In the genomic region with DNA sequence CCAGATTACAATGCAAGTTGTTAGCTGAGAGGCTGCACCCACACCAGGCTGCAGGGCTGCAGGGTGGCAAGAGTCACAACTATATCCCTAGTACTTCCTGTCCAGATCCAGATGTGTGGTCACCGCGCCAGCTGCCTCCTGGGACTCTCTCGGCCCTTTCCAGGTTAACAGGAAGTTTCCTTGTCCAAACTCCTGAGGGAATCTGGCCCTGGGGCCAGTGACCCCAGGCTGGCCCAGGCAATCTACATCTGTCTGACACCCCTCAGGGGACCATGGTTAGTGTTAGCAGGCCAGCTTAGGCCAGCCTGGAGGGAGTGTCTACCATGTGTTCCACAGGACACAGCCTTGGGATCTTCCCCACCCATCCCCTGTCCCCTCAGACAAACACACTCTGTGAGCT, we compare ENCODE assay signal across 34 mouse cellular contexts.
"Had no signal": no experiment of that assay in that cellular context is flagged by ENCODE, and none has a peak within 500 bp of the region (broad histone marks: within the 10 kb centered on the region; RNA-seq: fewer than 3 reads in every experiment).

No protein-coding gene starts in this region.

- H3K27me3 ChIP-seq: heart, embryonic 12.5 days; heart, embryonic 13.5 days; heart, embryonic 15.5 days; hindbrain, embryonic 12.5 days; hindbrain, embryonic 13.5 days; hindbrain, embryonic 15.5 days; intestine, embryonic 15.5 days; kidney, embryonic 15.5 days had no signal

- ATAC-seq: hindbrain, embryonic 16.5 days; hindbrain, postnatal 0 days; inflammation-experienced regulatory T-cells, adult 6 months; intestine, embryonic 15.5 days; intestine, postnatal 0 days had no signal

- H3K4me2 ChIP-seq: heart, embryonic 11.5 days; heart, embryonic 12.5 days; heart, embryonic 13.5 days; heart, embryonic 15.5 days; hindbrain, embryonic 12.5 days; hindbrain, embryonic 13.5 days; hindbrain, embryonic 14.5 days; hindbrain, embryonic 15.5 days; intestine, embryonic 15.5 days; kidney, embryonic 15.5 days had no signal

- H3K4me1 ChIP-seq: heart, embryonic 10.5 days; heart, embryonic 12.5 days; heart, embryonic 13.5 days; heart, embryonic 15.5 days; hindbrain, embryonic 10.5 days; hindbrain, embryonic 12.5 days; hindbrain, embryonic 13.5 days; hindbrain, embryonic 15.5 days; intestine, embryonic 15.5 days; kidney, embryonic 15.5 days had no signal

- H3K27ac ChIP-seq: heart, embryonic 10.5 days; heart, embryonic 13.5 days; heart, embryonic 15.5 days; hindbrain, embryonic 10.5 days; hindbrain, embryonic 12.5 days; hindbrain, embryonic 13.5 days; hindbrain, embryonic 14.5 days; hindbrain, embryonic 15.5 days; hindbrain, postnatal 0 days; intestine, embryonic 15.5 days; kidney, embryonic 15.5 days; kidney, postnatal 0 days; layer of hippocampus, adult 2 months; left cerebral cortex, adult 2 months had no signal

- H3K9me3 ChIP-seq: heart, embryonic 10.5 days; heart, embryonic 12.5 days; heart, embryonic 13.5 days; heart, embryonic 15.5 days; hindbrain, embryonic 10.5 days; hindbrain, embryonic 12.5 days; hindbrain, embryonic 13.5 days; hindbrain, embryonic 15.5 days; intestine, embryonic 15.5 days; kidney, embryonic 15.5 days had no signal

- H3K4me3 ChIP-seq: heart, embryonic 10.5 days; heart, embryonic 12.5 days; heart, embryonic 13.5 days; heart, embryonic 15.5 days; hindbrain, embryonic 10.5 days; hindbrain, embryonic 12.5 days; hindbrain, embryonic 13.5 days; hindbrain, embryonic 15.5 days; intestine, embryonic 15.5 days; kidney, embryonic 15.5 days; layer of hippocampus, adult 2 months; left cerebral cortex, adult 2 months had no signal

- H3K9ac ChIP-seq: heart, embryonic 12.5 days; heart, embryonic 13.5 days; heart, embryonic 15.5 days; hindbrain, embryonic 12.5 days; hindbrain, embryonic 13.5 days; hindbrain, embryonic 14.5 days; hindbrain, embryonic 15.5 days; intestine, embryonic 15.5 days; kidney, embryonic 15.5 days had no signal

- DNase-seq: heart, postnatal 14 days; heart, postnatal 36 days; heart, postnatal 4 days; kidney, adult 11 months; kidney, adult 18-20 months; kidney, adult 2 months; kidney, adult 8-10 months; kidney, adult 9 months; kidney, postnatal 10 days; kidney, postnatal 14 days; kidney, postnatal 25 days; kidney, postnatal 36 days; kidney, postnatal 4 days; layer of hippocampus, adult 9-11 months; layer of hippocampus, postnatal 36 days had no signal
